Mouse (Mus musculus) hindbrain, embryonic 15.5 days (tissue): ENCODE measurements around the gene Spock2. TPM values are rescaled to one million over a fixed set of nuclear protein-coding genes. Genes with fewer than 3 reads are reported as not detected.
"Not testable (repeated sequence)": the region's sequence is repeated elsewhere in the genome, so short reads cannot be mapped to it uniquely, and the experiment has no call there.

Source experiments
- ATAC-seq: fragments of 200-750 bp; cut with Nextera tagmentation; 2 replicates; pipeline ENCODE4 v1.8.0; 2017; ENCODE audit warnings: low read depth, moderate number of reproducible peaks, moderate TSS enrichment; ENCODE audit not compliant: low FRiP score
- H3K27ac ChIP-seq: fragments of 300-500 bp; sonication (generic); replicated peaks from 2 replicates; pipeline ENCODE4 v1.5.1; 2015; ENCODE audit warnings: mild to moderate bottlenecking, inconsistent platforms
- H3K27me3 ChIP-seq: fragments of 300-500 bp; sonication (generic); 2 replicates; pipeline ENCODE4 v1.6.1; 2015; ENCODE audit warnings: control low read depth, inconsistent platforms
- H3K36me3 ChIP-seq: fragments of 300-500 bp; sonication (generic); 2 replicates; pipeline ENCODE4 v1.6.1; 2015; ENCODE audit warnings: control low read depth, inconsistent platforms
- H3K4me1 ChIP-seq: fragments of 300-500 bp; sonication (generic); replicated peaks from 2 replicates; pipeline ENCODE4 v1.6.1; 2015; ENCODE audit warnings: control low read depth, inconsistent platforms
- H3K4me2 ChIP-seq: fragments of 300-500 bp; sonication (generic); 2 replicates; pipeline ENCODE4 v1.6.1; 2015; ENCODE audit warnings: moderate library complexity, mild to moderate bottlenecking, inconsistent platforms
- H3K4me3 ChIP-seq: fragments of 300-500 bp; sonication (generic); 2 replicates; pipeline ENCODE4 v1.5.1; 2015; ENCODE audit warnings: mild to moderate bottlenecking, inconsistent platforms
- H3K9ac ChIP-seq: fragments of 300-500 bp; sonication (generic); 2 replicates; pipeline ENCODE4 v1.6.1; 2015; ENCODE audit warnings: inconsistent platforms
- H3K9me3 ChIP-seq: fragments of 300-500 bp; sonication (generic); 2 replicates; pipeline ENCODE4 v1.6.1; 2016; ENCODE audit warnings: control low read depth, inconsistent platforms
- WGBS: fragments of 180-500 bp; shearing (Covaris S2); methylation state at CpG from one replicate; pipeline ENCODE4 v1.1.7; 2015; 5-methylcytosine and 5-hydroxymethylcytosine counted together
- polyA plus RNA-seq: library from polyadenylated mRNA; unstranded; fragments of >200 nt; fragmentation: Nextera tagmentation; extraction: Ambion mirVana; gene quantifications from 2 replicates; pipeline ENCODE4 v1.2.1, GENCODE M21; 2015

The Spock2 gene
- polyA plus RNA-seq, 1 experiment from 2014 or later, result 113 TPM

GRCm38 (mm10) chr10:60130504-60130903, 24.5 kb downstream of the Spock2 start:
- H3K27me3 ChIP-seq, result no peaks in the 10 kb centered on the region
- ATAC-seq, result no peak
- H3K4me2 ChIP-seq, result no peak overlapping the region
- 92% methylated on average over 4 of the region's 4 CpGs for WGBS
- H3K36me3 ChIP-seq, result peaks cover 51% of the 10 kb centered on the region
- no peak overlapping the region for H3K27ac ChIP-seq
- H3K9me3 ChIP-seq, result no peaks in the 10 kb centered on the region
- no peak overlapping the region for H3K9ac ChIP-seq
- no peak overlapping the region for H3K4me3 ChIP-seq
- H3K4me1 ChIP-seq, result no peaks in the 10 kb centered on the region

- Histone ChIP-seq H3K27me3 (no peaks in the 10 kb centered on the region), H3K4me2 (no peak overlapping the region), H3K27ac (no peak overlapping the region), H3K9ac (no peak overlapping the region), H3K9me3 (no peaks in the 10 kb centered on the region), H3K36me3 (peaks cover 31% of the 10 kb centered on the region), H3K4me3 (no peak overlapping the region), H3K4me1 (no peaks in the 10 kb centered on the region)
- ATAC-seq, result no peak
- WGBS, result 36% methylated on average over 6 of the region's 6 CpGs
Measured at GRCm38 (mm10) chr10:60133501-60133900, 27.5 kb downstream of the Spock2 start.

GRCm38 (mm10) chr10:60134201-60134600, 28.2 kb downstream of the Spock2 start:
- Histone ChIP-seq H3K4me1 (no peaks in the 10 kb centered on the region), H3K4me2 (no peak overlapping the region), H3K27ac (no peak overlapping the region), H3K9me3 (no peaks in the 10 kb centered on the region), H3K9ac (no peak overlapping the region), H3K27me3 (no peaks in the 10 kb centered on the region), H3K36me3 (peaks cover 29% of the 10 kb centered on the region), H3K4me3 (no peak overlapping the region)
- no peak for ATAC-seq
- WGBS, result 57% methylated on average over 9 of the region's 9 CpGs

- WGBS, result 39% methylated on average over 1 of the region's 1 CpGs
- peak overlapping the region; percentile 10; the same call in 1 of the 2 replicates for H3K27ac ChIP-seq
- not testable (repeated sequence) for H3K4me2 ChIP-seq, ATAC-seq, H3K4me3 ChIP-seq, H3K9ac ChIP-seq, H3K27me3 ChIP-seq, H3K9me3 ChIP-seq, H3K4me1 ChIP-seq
- H3K36me3 ChIP-seq, result peaks cover 11% of the 10 kb centered on the region; the same call in 1 of the 2 replicates
Measured at GRCm38 (mm10) chr10:60136010-60136409, 30.0 kb downstream of the Spock2 start.

- WGBS, result 79% methylated on average over 7 of the region's 7 CpGs
- no peak overlapping the region for H3K4me2 ChIP-seq
- no peak for ATAC-seq
- H3K27ac ChIP-seq, result peak overlapping the region; percentile 10; the same call in 1 of the 2 replicates
- no peak overlapping the region for H3K9ac ChIP-seq
- no peak overlapping the region for H3K4me3 ChIP-seq
- H3K4me1 ChIP-seq, result no peaks in the 10 kb centered on the region
- no peaks in the 10 kb centered on the region for H3K9me3 ChIP-seq
- H3K36me3 ChIP-seq, result peaks cover 5% of the 10 kb centered on the region; the same call in 1 of the 2 replicates
- H3K27me3 ChIP-seq, result no peaks in the 10 kb centered on the region
Measured at GRCm38 (mm10) chr10:60136935-60137334, 30.9 kb downstream of the Spock2 start.

GRCm38 (mm10) chr10:60138680-60139079, 32.7 kb downstream of the Spock2 start:
- Histone ChIP-seq H3K4me2 (no peak overlapping the region), H3K27ac (no peak overlapping the region), H3K27me3 (no peaks in the 10 kb centered on the region), H3K4me3 (no peak overlapping the region), H3K9ac (no peak overlapping the region), H3K9me3 (no peaks in the 10 kb centered on the region), H3K36me3 (no peaks in the 10 kb centered on the region), H3K4me1 (no peaks in the 10 kb centered on the region)
- 88% methylated on average over 5 of the region's 5 CpGs for WGBS
- ATAC-seq, result no peak

GRCm38 (mm10) chr10:60140751-60141150, 34.7 kb downstream of the Spock2 start:
- no peak overlapping the region for H3K4me2 ChIP-seq
- ATAC-seq, result no peak
- no peaks in the 10 kb centered on the region for H3K27me3 ChIP-seq
- H3K4me1 ChIP-seq, result no peaks in the 10 kb centered on the region
- no peaks in the 10 kb centered on the region for H3K9me3 ChIP-seq
- H3K9ac ChIP-seq, result no peak overlapping the region
- WGBS, result 89% methylated on average over 4 of the region's 4 CpGs
- H3K4me3 ChIP-seq, result no peak overlapping the region
- H3K27ac ChIP-seq, result no peak overlapping the region
- H3K36me3 ChIP-seq, result no peaks in the 10 kb centered on the region

- H3K4me1 ChIP-seq, result no peaks in the 10 kb centered on the region
- H3K9ac ChIP-seq, result no peak overlapping the region
- no peak for ATAC-seq
- H3K27me3 ChIP-seq, result no peaks in the 10 kb centered on the region
- 86% methylated on average over 3 of the region's 3 CpGs for WGBS
- no peaks in the 10 kb centered on the region for H3K36me3 ChIP-seq
- H3K4me2 ChIP-seq, result no peak overlapping the region
- H3K4me3 ChIP-seq, result no peak overlapping the region
- no peak overlapping the region for H3K27ac ChIP-seq
- no peaks in the 10 kb centered on the region for H3K9me3 ChIP-seq
Measured at GRCm38 (mm10) chr10:60141656-60142160, 35.7 kb downstream of the Spock2 start.

GRCm38 (mm10) chr10:60147510-60148047, 41.6 kb downstream of the Spock2 start:
- not testable (repeated sequence) for H3K4me1 ChIP-seq, H3K9ac ChIP-seq, H3K36me3 ChIP-seq, H3K4me2 ChIP-seq, H3K9me3 ChIP-seq, ATAC-seq, H3K27ac ChIP-seq, H3K4me3 ChIP-seq, H3K27me3 ChIP-seq
- 73% methylated on average over 10 of the region's 10 CpGs for WGBS

- no peaks in the 10 kb centered on the region for H3K4me1 ChIP-seq
- H3K27ac ChIP-seq, result no peak overlapping the region
- no peaks in the 10 kb centered on the region for H3K36me3 ChIP-seq
- H3K27me3 ChIP-seq, result no peaks in the 10 kb centered on the region
- H3K9me3 ChIP-seq, result no peaks in the 10 kb centered on the region
- no peak overlapping the region for H3K9ac ChIP-seq
- ATAC-seq, result peak; percentile 75
- no peak overlapping the region for H3K4me3 ChIP-seq
- WGBS, result 6% methylated on average over 5 of the region's 5 CpGs
- no peak overlapping the region for H3K4me2 ChIP-seq
Measured at GRCm38 (mm10) chr10:60148087-60148486, 42.1 kb downstream of the Spock2 start.

GRCm38 (mm10) chr10:60151107-60151663, 45.2 kb downstream of the Spock2 start:
- Histone ChIP-seq H3K4me1 (0 out of 2 replicates have a peak, but pooled peaks cover 3% of the 10 kb centered on the region), H3K9me3 (no peaks in the 10 kb centered on the region), H3K27me3 (no peaks in the 10 kb centered on the region), H3K9ac (no peak overlapping the region), H3K36me3 (no peaks in the 10 kb centered on the region), H3K27ac (no peak overlapping the region), H3K4me3 (no peak overlapping the region), H3K4me2 (no peak overlapping the region)
- peak; percentile 55; the same call in 1 of the 2 replicates for ATAC-seq
- WGBS, result 65% methylated on average over 6 of the region's 6 CpGs

GRCm38 (mm10) chr10:60156016-60156415, 50.0 kb downstream of the Spock2 start:
- H3K9me3 ChIP-seq, result no peaks in the 10 kb centered on the region
- no peak overlapping the region for H3K9ac ChIP-seq

More at GRCm38 (mm10) chr10:60156016-60156415, 50.0 kb downstream of the Spock2 start:
- no peak overlapping the region for H3K27ac ChIP-seq
- no peaks in the 10 kb centered on the region for H3K36me3 ChIP-seq
- no peak overlapping the region for H3K4me3 ChIP-seq
- no peaks in the 10 kb centered on the region for H3K27me3 ChIP-seq
- ATAC-seq, result no peak
- H3K4me2 ChIP-seq, result no peak overlapping the region
- H3K4me1 ChIP-seq, result 0 out of 2 replicates have a peak, but pooled peaks cover 3% of the 10 kb centered on the region
